Mouse (Mus musculus) C2C12 (cell line): ENCODE results near the gene Rab7. TPM values are rescaled to one million over a fixed set of nuclear protein-coding genes. Genes with fewer than 3 reads are reported as not detected.

Experiments
- H3K27me3 ChIP-seq: one replicate; pipeline ENCODE4 v1.6.1; 2011; ENCODE audit not compliant: control insufficient read depth, insufficient read depth, insufficient read length
- H3K36me3 ChIP-seq: one replicate; pipeline ENCODE4 v1.6.1; 2011; ENCODE audit not compliant: control insufficient read depth, insufficient read depth
- H3K4me3 ChIP-seq: one replicate; pipeline ENCODE4 v1.5.1; 2011; ENCODE audit warnings: mild to moderate bottlenecking, control low read depth; ENCODE audit not compliant: poor library complexity, insufficient read depth, severe bottlenecking
- H3K79me2 ChIP-seq: one replicate; pipeline ENCODE4 v1.6.1; 2011; ENCODE audit not compliant: control insufficient read depth, insufficient read depth
- H3K79me3 ChIP-seq: one replicate; pipeline ENCODE4 v1.6.1; 2011; ENCODE audit warnings: low read depth, control low read depth
- H3ac ChIP-seq: one replicate; pipeline ENCODE3; 2011; ENCODE audit warnings: low read depth; ENCODE audit not compliant: control insufficient read depth, insufficient read length
- CEBPB ChIP-seq: IDR thresholded peaks from one replicate; pipeline ENCODE4 v1.6.1; 2011; ENCODE audit warnings: low read depth, mild to moderate bottlenecking, control low read depth, moderate library complexity
- CTCF ChIP-seq: IDR thresholded peaks from one replicate; pipeline ENCODE4 v1.5.1; 2011; ENCODE audit not compliant: control insufficient read depth, insufficient read depth, insufficient read length
- FOSL1 ChIP-seq: IDR thresholded peaks from one replicate; pipeline ENCODE4 v1.8.0; 2011; ENCODE audit warnings: mild to moderate bottlenecking, low read length; ENCODE audit not compliant: poor library complexity, insufficient read depth, severe bottlenecking
- MAX ChIP-seq: IDR thresholded peaks from one replicate; pipeline ENCODE4 v1.6.1; 2011; ENCODE audit warnings: mild to moderate bottlenecking, control low read depth
- MYOD1 ChIP-seq: IDR thresholded peaks from one replicate; pipeline ENCODE4 v1.6.1; 2011; ENCODE audit warnings: low read depth; ENCODE audit not compliant: control insufficient read depth, insufficient read length
- MYOG ChIP-seq: IDR thresholded peaks from one replicate; pipeline ENCODE4 v1.6.1; 2011; ENCODE audit not compliant: control insufficient read depth, insufficient read length; ENCODE audit errors: extremely low read depth
- USF1 ChIP-seq: IDR thresholded peaks from one replicate; pipeline ENCODE4 v1.6.1; 2011; ENCODE audit warnings: low read depth, mild to moderate bottlenecking, control low read depth, moderate library complexity
- polyA plus RNA-seq: library from polyadenylated mRNA; unstranded; fragments of >200 nt; fragmentation: generic; extraction: Trizol; gene quantifications from one replicate; pipeline ENCODE4 v1.2.1, GENCODE M21; 2012; ENCODE audit warnings: missing spikeins

Rab7 gene
- polyA plus RNA-seq, 1 experiment: 197 TPM

- H3K79me3 ChIP-seq: no peaks in the 10 kb centered on the region
- H3K36me3 ChIP-seq: no peaks in the 10 kb centered on the region
- TF ChIP-seq MYOG: no peak
- no peak for TF ChIP-seq CTCF
- no peak for TF ChIP-seq CEBPB
- no peak for TF ChIP-seq MYOD1
- no peak for TF ChIP-seq MAX
- TF ChIP-seq USF1: no peak
- no peak for TF ChIP-seq FOSL1
Measured at GRCm38 (mm10) chr6:88067722-88068121, 22.7 kb upstream of the Rab7 start.

GRCm38 (mm10) chr6:88065968-88066367, 20.9 kb upstream of the Rab7 start:
- no peaks in the 10 kb centered on the region for H3K79me2 ChIP-seq
- H3ac ChIP-seq: no peak overlapping the region
- no peaks in the 10 kb centered on the region for H3K79me3 ChIP-seq
- TF ChIP-seq MYOG: no peak
- TF ChIP-seq MAX: no peak
- TF ChIP-seq MYOD1: no peak
- no peak for TF ChIP-seq USF1
- no peak for TF ChIP-seq CTCF
- no peak for TF ChIP-seq FOSL1
- TF ChIP-seq CEBPB: no peak
- H3K4me3 ChIP-seq: no peak overlapping the region
- no peaks in the 10 kb centered on the region for H3K36me3 ChIP-seq
- no peaks in the 10 kb centered on the region for H3K27me3 ChIP-seq

More at GRCm38 (mm10) chr6:88067722-88068121, 22.7 kb upstream of the Rab7 start:
- no peak overlapping the region for H3K4me3 ChIP-seq
- H3K27me3 ChIP-seq: no peaks in the 10 kb centered on the region
- no peak overlapping the region for H3ac ChIP-seq
- no peaks in the 10 kb centered on the region for H3K79me2 ChIP-seq

GRCm38 (mm10) chr6:88065116-88065515, 20.0 kb upstream of the Rab7 start:
- Histone ChIP-seq H3K79me3 (no peaks in the 10 kb centered on the region), H3ac (no peak overlapping the region), H3K36me3 (no peaks in the 10 kb centered on the region), H3K4me3 (no peak overlapping the region), H3K79me2 (no peaks in the 10 kb centered on the region), H3K27me3 (no peaks in the 10 kb centered on the region)
- TF ChIP-seq FOSL1 (no peak), MYOG (no peak), CTCF (no peak), MYOD1 (no peak)

GRCm38 (mm10) chr6:88064072-88064642, 19.1 kb upstream of the Rab7 start:
- H3K79me2 ChIP-seq: no peaks in the 10 kb centered on the region
- H3K27me3 ChIP-seq: no peaks in the 10 kb centered on the region
- no peaks in the 10 kb centered on the region for H3K36me3 ChIP-seq
- H3K4me3 ChIP-seq: no peak overlapping the region
- H3ac ChIP-seq: no peak overlapping the region
- no peaks in the 10 kb centered on the region for H3K79me3 ChIP-seq
- TF ChIP-seq USF1: no peak
- no peak for TF ChIP-seq CEBPB
- no peak for TF ChIP-seq MYOD1
- TF ChIP-seq MYOG: no peak
- TF ChIP-seq FOSL1: no peak
- TF ChIP-seq CTCF: no peak
- TF ChIP-seq MAX: no peak

- no peaks in the 10 kb centered on the region for H3K79me2 ChIP-seq
- H3K4me3 ChIP-seq: no peak overlapping the region
- no peak overlapping the region for H3ac ChIP-seq
- TF ChIP-seq MYOD1 (no peak), CEBPB (no peak)
- no peaks in the 10 kb centered on the region for H3K79me3 ChIP-seq
- H3K27me3 ChIP-seq: no peaks in the 10 kb centered on the region
- no peaks in the 10 kb centered on the region for H3K36me3 ChIP-seq
Measured at GRCm38 (mm10) chr6:88062398-88062797, 17.3 kb upstream of the Rab7 start.

GRCm38 (mm10) chr6:88061406-88061805, 16.3 kb upstream of the Rab7 start:
- Histone ChIP-seq H3K4me3 (no peak overlapping the region), H3K79me3 (no peaks in the 10 kb centered on the region), H3ac (no peak overlapping the region), H3K36me3 (no peaks in the 10 kb centered on the region), H3K79me2 (no peaks in the 10 kb centered on the region), H3K27me3 (no peaks in the 10 kb centered on the region)
- TF ChIP-seq MYOG (no peak), MAX (no peak), CEBPB (no peak), USF1 (no peak), MYOD1 (no peak), FOSL1 (no peak), CTCF (no peak)
